Mouse (Mus musculus): ENCODE results near the gene Pecam1. TPM values are rescaled to one million over a fixed set of nuclear protein-coding genes. Genes with fewer than 3 reads are reported as not detected.
A peak's percentile ranks its signal among the peaks of the same experiment; 100 is the strongest.

Gene Pecam1
- total and polyA plus RNA-seq, 2 experiments from 2014 or later: 63.2 to 126 TPM

- Histone ChIP-seq H3K4me2 (ENCODE audit: low read depth, low read length) (peak overlapping the region; percentile 53), H3K27ac (ENCODE audit: low read depth) (peak overlapping the region; percentile 93), H3K4me3 (ENCODE audit: low read depth, low read length) (peak overlapping the region; percentile 47), H3K36me3 (replicated peaks; ENCODE audit: control insufficient read depth, insufficient read depth, low read length) (no peaks in the 10 kb centered on the region), H3K4me1 (ENCODE audit: control insufficient read depth, insufficient read depth) (no peaks in the 10 kb centered on the region), H3K9ac (replicated peaks; ENCODE audit: low read depth, low read length) (peak overlapping the region; percentile 54), H3K27me3 (ENCODE audit: control insufficient read depth, insufficient read depth, low read length) (no peaks in the 10 kb centered on the region), H3K9me3 (replicated peaks; ENCODE audit: control insufficient read depth, low read length) (no peaks in the 10 kb centered on the region)
- TF ChIP-seq EP300 (IDR thresholded peaks at IDR 0.05; ENCODE audit: low read depth): 0 out of 2 replicates have a peak, but pooled peaks have one; percentile 17
- TF ChIP-seq CTCF (IDR thresholded peaks at IDR 0.05; ENCODE audit: low read depth): no peak
- 56% methylated on average over 6 of the region's 6 CpGs for WGBS
- DNase-seq (ENCODE audit: low spot score) (peak; percentile 48), ATAC-seq (ENCODE audit: insufficient read depth, low read depth) (peak; percentile 77)
Observed at GRCm38 (mm10) chr11:106715066-106715465, 35.4 kb downstream of the Pecam1 start.

GRCm38 (mm10) chr11:106710789-106711188, 39.6 kb downstream of the Pecam1 start:
- Histone ChIP-seq H3K4me1 (ENCODE audit: control insufficient read depth, insufficient read depth) (0 out of 2 replicates have a peak, but pooled peaks cover 4% of the 10 kb centered on the region), H3K4me3 (ENCODE audit: low read depth, low read length) (no peak overlapping the region), H3K4me2 (ENCODE audit: low read depth, low read length) (peak overlapping the region; percentile 53), H3K9me3 (replicated peaks; ENCODE audit: control insufficient read depth, low read length) (no peaks in the 10 kb centered on the region), H3K27ac (ENCODE audit: low read depth) (peak overlapping the region; percentile 43), H3K27me3 (ENCODE audit: control insufficient read depth, insufficient read depth, low read length) (no peaks in the 10 kb centered on the region), H3K36me3 (replicated peaks; ENCODE audit: control insufficient read depth, insufficient read depth, low read length) (no peaks in the 10 kb centered on the region), H3K9ac (replicated peaks; ENCODE audit: low read depth, low read length) (no peak overlapping the region; the same call in 1 of the 2 replicates)
- no peak for DNase-seq (ENCODE audit: low spot score)
- TF ChIP-seq CTCF (IDR thresholded peaks at IDR 0.05; ENCODE audit: low read depth): no peak
- no peak for TF ChIP-seq EP300 (IDR thresholded peaks at IDR 0.05; ENCODE audit: low read depth)
- peak; percentile 31; the same call in 1 of the 2 replicates for ATAC-seq (ENCODE audit: insufficient read depth, low read depth)
- WGBS: 55% methylated on average over 5 of the region's 5 CpGs

GRCm38 (mm10) chr11:106709227-106709985, 41.0 kb downstream of the Pecam1 start:
- 0 out of 2 replicates have a peak, but pooled peaks cover 4% of the 10 kb centered on the region for H3K4me1 ChIP-seq (ENCODE audit: control insufficient read depth, insufficient read depth)
- ATAC-seq (ENCODE audit: insufficient read depth, low read depth): no peak; the same call in 1 of the 2 replicates
- H3K4me3 ChIP-seq (ENCODE audit: low read depth, low read length): no peak overlapping the region
- DNase-seq (ENCODE audit: low spot score): no peak
- no peaks in the 10 kb centered on the region for H3K9me3 ChIP-seq (replicated peaks; ENCODE audit: control insufficient read depth, low read length)
- H3K9ac ChIP-seq (replicated peaks; ENCODE audit: low read depth, low read length): no peak overlapping the region
- no peaks in the 10 kb centered on the region; the same call in 1 of the 2 replicates for H3K36me3 ChIP-seq (replicated peaks; ENCODE audit: control insufficient read depth, insufficient read depth, low read length)
- H3K4me2 ChIP-seq (ENCODE audit: low read depth, low read length): peak overlapping the region; percentile 27; the same call in 1 of the 2 replicates
- TF ChIP-seq CTCF (IDR thresholded peaks at IDR 0.05; ENCODE audit: low read depth) (no peak), EP300 (IDR thresholded peaks at IDR 0.05; ENCODE audit: low read depth) (no peak)
- 41% methylated on average over 15 of the region's 15 CpGs for WGBS
- H3K27ac ChIP-seq (ENCODE audit: low read depth): peak overlapping the region; percentile 31; the same call in 1 of the 2 replicates
- H3K27me3 ChIP-seq (ENCODE audit: control insufficient read depth, insufficient read depth, low read length): no peaks in the 10 kb centered on the region

GRCm38 (mm10) chr11:106707866-106708265, 42.6 kb downstream of the Pecam1 start:
- Histone ChIP-seq H3K4me3 (ENCODE audit: low read depth, low read length) (no peak overlapping the region), H3K27me3 (ENCODE audit: control insufficient read depth, insufficient read depth, low read length) (no peaks in the 10 kb centered on the region)
- 41% methylated on average over 3 of the region's 3 CpGs for WGBS

GRCm38 (mm10) chr11:106707085-106707484, 43.3 kb downstream of the Pecam1 start:
- Histone ChIP-seq H3K4me1 (ENCODE audit: control insufficient read depth, insufficient read depth) (0 out of 2 replicates have a peak, but pooled peaks cover 4% of the 10 kb centered on the region), H3K27me3 (ENCODE audit: control insufficient read depth, insufficient read depth, low read length) (no peaks in the 10 kb centered on the region), H3K4me3 (ENCODE audit: low read depth, low read length) (no peak overlapping the region), H3K27ac (ENCODE audit: low read depth) (no peak overlapping the region), H3K36me3 (replicated peaks; ENCODE audit: control insufficient read depth, insufficient read depth, low read length) (no peaks in the 10 kb centered on the region; the same call in 1 of the 2 replicates), H3K9me3 (replicated peaks; ENCODE audit: control insufficient read depth, low read length) (no peaks in the 10 kb centered on the region), H3K4me2 (ENCODE audit: low read depth, low read length) (no peak overlapping the region), H3K9ac (replicated peaks; ENCODE audit: low read depth, low read length) (no peak overlapping the region)
- ATAC-seq (ENCODE audit: insufficient read depth, low read depth) (no peak), DNase-seq (ENCODE audit: low spot score) (no peak)
- TF ChIP-seq CTCF (IDR thresholded peaks at IDR 0.05; ENCODE audit: low read depth) (no peak), EP300 (IDR thresholded peaks at IDR 0.05; ENCODE audit: low read depth) (no peak)
- WGBS: 66% methylated on average over 8 of the region's 8 CpGs

More at GRCm38 (mm10) chr11:106707866-106708265, 42.6 kb downstream of the Pecam1 start:
- Histone ChIP-seq H3K4me2 (ENCODE audit: low read depth, low read length) (no peak overlapping the region), H3K9me3 (replicated peaks; ENCODE audit: control insufficient read depth, low read length) (no peaks in the 10 kb centered on the region), H3K9ac (replicated peaks; ENCODE audit: low read depth, low read length) (no peak overlapping the region), H3K4me1 (ENCODE audit: control insufficient read depth, insufficient read depth) (0 out of 2 replicates have a peak, but pooled peaks cover 4% of the 10 kb centered on the region), H3K36me3 (replicated peaks; ENCODE audit: control insufficient read depth, insufficient read depth, low read length) (no peaks in the 10 kb centered on the region; the same call in 1 of the 2 replicates), H3K27ac (ENCODE audit: low read depth) (no peak overlapping the region)
- ATAC-seq (ENCODE audit: insufficient read depth, low read depth): no peak
- TF ChIP-seq CTCF (IDR thresholded peaks at IDR 0.05; ENCODE audit: low read depth) (no peak), EP300 (IDR thresholded peaks at IDR 0.05; ENCODE audit: low read depth) (no peak)
- DNase-seq (ENCODE audit: low spot score): no peak
